Mouse (Mus musculus): Measurements from ENCODE around the gene Acss1. TPM values are rescaled to one million over a fixed set of nuclear protein-coding genes. Genes with fewer than 3 reads are reported as not detected.

The Acss1 gene
- polyA plus RNA-seq, 1 experiment from 2014 or later = 28.7 TPM

DNA sequence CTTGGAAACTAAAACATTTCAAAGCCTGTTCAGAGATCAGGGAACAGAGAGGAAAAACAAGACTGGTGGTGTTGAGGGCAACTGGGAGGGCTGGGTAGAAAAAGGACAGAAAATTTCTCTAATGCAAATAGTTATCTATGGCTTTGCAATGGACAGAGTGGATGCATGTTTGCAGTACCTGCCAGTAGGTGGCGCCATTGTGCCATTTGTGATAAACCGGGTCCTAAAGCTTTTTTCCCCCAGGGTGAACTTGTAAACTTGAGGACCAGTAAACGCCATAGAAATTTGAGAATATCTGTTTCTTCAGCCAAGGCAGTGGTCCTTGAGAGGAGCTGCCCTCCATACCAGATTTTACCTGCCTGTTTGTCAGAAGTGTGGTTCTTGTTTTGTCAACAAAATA lies 10.1 kb upstream of the Acss1 start:
- DNase-seq (peak; percentile 51), ATAC-seq (ENCODE audit: low read depth) (no peak)
- Histone ChIP-seq H3K4me3 (replicated peaks) (no peak overlapping the region), H3K4me2 (no peak overlapping the region), H3K9ac (no peak overlapping the region), H3K27me3 (peaks cover 3% of the 10 kb centered on the region; the same call in 1 of the 2 replicates), H3K27ac (no peak overlapping the region), H3K36me3 (no peaks in the 10 kb centered on the region), H3K4me1 (replicated peaks) (peaks cover 17% of the 10 kb centered on the region), H3K9me3 (replicated peaks) (no peaks in the 10 kb centered on the region)
- under 1% methylated on average over 3 of the region's 3 CpGs for WGBS (ENCODE audit: insufficient replicate concordance)

GRCm38 (mm10) chr2:150675525-150675924 lies 7.2 kb upstream of the Acss1 start:
- H3K9ac ChIP-seq = no peak overlapping the region
- DNase-seq (no peak), ATAC-seq (ENCODE audit: low read depth) (no peak)
- H3K36me3 ChIP-seq = no peaks in the 10 kb centered on the region
- WGBS (ENCODE audit: insufficient replicate concordance) = 22% methylated on average over 1 of the region's 1 CpGs
- H3K4me3 ChIP-seq (replicated peaks) = no peak overlapping the region
- H3K27ac ChIP-seq = no peak overlapping the region
- no peaks in the 10 kb centered on the region for H3K9me3 ChIP-seq (replicated peaks)
- peaks cover 3% of the 10 kb centered on the region; the same call in 1 of the 2 replicates for H3K27me3 ChIP-seq
- peaks cover 28% of the 10 kb centered on the region for H3K4me1 ChIP-seq (replicated peaks)
- no peak overlapping the region for H3K4me2 ChIP-seq

DNA sequence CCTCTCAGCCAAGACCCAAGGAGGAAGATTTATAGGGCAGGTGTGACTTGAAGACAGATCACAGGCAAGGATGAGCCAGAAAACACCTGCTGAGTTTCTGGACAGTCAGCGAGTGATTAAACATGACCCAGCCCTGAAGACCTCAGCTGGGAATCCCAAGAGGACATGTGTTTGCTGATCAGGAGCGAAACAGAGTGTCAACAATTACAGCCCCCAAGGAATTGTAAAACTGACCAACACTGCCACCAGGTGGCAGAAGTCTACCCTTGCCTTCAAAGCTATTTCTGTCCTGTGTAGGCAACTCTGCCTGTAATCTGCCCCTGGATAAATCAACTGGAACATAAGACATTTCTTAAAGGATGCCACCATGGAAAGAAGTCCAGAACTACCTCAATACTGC lies 6.6 kb upstream of the Acss1 start:
- 7% methylated on average over 2 of the region's 2 CpGs for WGBS (ENCODE audit: insufficient replicate concordance)
- Histone ChIP-seq H3K4me3 (replicated peaks) (no peak overlapping the region), H3K4me2 (no peak overlapping the region), H3K27me3 (peaks cover 3% of the 10 kb centered on the region; the same call in 1 of the 2 replicates), H3K36me3 (no peaks in the 10 kb centered on the region), H3K9me3 (replicated peaks) (no peaks in the 10 kb centered on the region), H3K27ac (no peak overlapping the region), H3K9ac (0 out of 2 replicates have a peak overlapping the region, but pooled peaks have one; percentile 5), H3K4me1 (replicated peaks) (peaks cover 33% of the 10 kb centered on the region)
- ATAC-seq (ENCODE audit: low read depth) (peak; percentile 57), DNase-seq (peak; percentile 55)

GRCm38 (mm10) chr2:150673929-150674328 lies 5.6 kb upstream of the Acss1 start:
- ATAC-seq (ENCODE audit: low read depth) = peak; percentile 44
- no peak overlapping the region for H3K4me2 ChIP-seq

GRCm38 (mm10) chr2:150671609-150672290 lies 3.5 kb upstream of the Acss1 start:
- Histone ChIP-seq H3K36me3 (no peaks in the 10 kb centered on the region), H3K4me3 (replicated peaks) (no peak overlapping the region), H3K27me3 (no peaks in the 10 kb centered on the region), H3K9me3 (replicated peaks) (no peaks in the 10 kb centered on the region), H3K9ac (no peak overlapping the region), H3K4me2 (no peak overlapping the region), H3K27ac (0 out of 2 replicates have a peak overlapping the region, but pooled peaks have one; percentile 36), H3K4me1 (replicated peaks) (peaks cover 58% of the 10 kb centered on the region)
- DNase-seq = no peak
- ATAC-seq (ENCODE audit: low read depth) = no peak
- 59% methylated on average over 8 of the region's 8 CpGs for WGBS (ENCODE audit: insufficient replicate concordance)

More at GRCm38 (mm10) chr2:150673929-150674328, 5.6 kb upstream of the Acss1 start:
- Histone ChIP-seq H3K9me3 (replicated peaks) (no peaks in the 10 kb centered on the region), H3K4me1 (replicated peaks) (peaks cover 42% of the 10 kb centered on the region), H3K27ac (no peak overlapping the region; the same call in 1 of the 2 replicates), H3K4me3 (replicated peaks) (no peak overlapping the region), H3K27me3 (peaks cover 3% of the 10 kb centered on the region; the same call in 1 of the 2 replicates), H3K9ac (no peak overlapping the region), H3K36me3 (no peaks in the 10 kb centered on the region)
- 40% methylated on average over 11 of the region's 11 CpGs for WGBS (ENCODE audit: insufficient replicate concordance)
- no peak for DNase-seq

GRCm38 (mm10) chr2:150670926-150671325 lies 2.6 kb upstream of the Acss1 start:
- peaks cover 65% of the 10 kb centered on the region for H3K4me1 ChIP-seq (replicated peaks)
- ATAC-seq (ENCODE audit: low read depth) = no peak
- no peaks in the 10 kb centered on the region for H3K9me3 ChIP-seq (replicated peaks)
- H3K27me3 ChIP-seq = no peaks in the 10 kb centered on the region
- no peak overlapping the region for H3K9ac ChIP-seq
- H3K4me3 ChIP-seq (replicated peaks) = no peak overlapping the region
- H3K36me3 ChIP-seq = no peaks in the 10 kb centered on the region
- H3K27ac ChIP-seq = no peak overlapping the region
- 85% methylated on average over 1 of the region's 1 CpGs for WGBS (ENCODE audit: insufficient replicate concordance)
- no peak overlapping the region for H3K4me2 ChIP-seq
- DNase-seq = no peak

DNA sequence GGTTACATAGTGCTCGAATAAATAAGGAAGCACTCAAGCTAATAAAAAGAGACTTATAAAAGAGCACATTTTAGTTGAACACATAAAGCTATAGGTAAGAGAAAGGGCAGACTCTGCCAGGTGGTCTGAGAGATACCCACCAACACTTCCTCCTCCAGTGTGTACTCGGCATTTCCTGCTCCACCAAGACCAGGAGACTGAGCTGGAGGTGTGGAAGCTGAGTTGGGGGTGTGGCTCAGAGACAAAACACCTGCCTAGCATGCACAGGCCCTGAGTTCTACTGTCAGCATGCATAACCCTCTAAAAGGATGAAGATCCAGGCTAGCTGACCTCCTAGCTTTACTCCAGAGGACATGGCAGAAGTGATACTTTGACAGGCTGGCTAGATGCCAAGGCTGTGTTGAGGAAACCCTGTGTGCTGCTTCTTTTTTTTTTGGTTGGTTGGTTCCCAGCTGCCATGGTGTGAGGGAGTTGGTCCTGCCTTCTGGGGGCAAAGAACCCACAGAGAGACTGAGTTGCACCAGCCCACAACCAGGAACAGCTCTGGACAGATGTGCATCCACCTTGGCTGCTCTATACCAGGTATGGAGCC lies 1.2 kb upstream of the Acss1 start:
- peak overlapping the region; percentile 40; the same call in 1 of the 2 replicates for H3K27ac ChIP-seq
- no peaks in the 10 kb centered on the region for H3K9me3 ChIP-seq (replicated peaks)
- no peak overlapping the region for H3K4me2 ChIP-seq
- WGBS (ENCODE audit: insufficient replicate concordance) = 45% methylated on average over 2 of the region's 2 CpGs
- no peak overlapping the region for H3K4me3 ChIP-seq (replicated peaks)
- H3K27me3 ChIP-seq = no peaks in the 10 kb centered on the region
- DNase-seq (no peak), ATAC-seq (ENCODE audit: low read depth) (no peak)
- H3K9ac ChIP-seq = no peak overlapping the region
- no peaks in the 10 kb centered on the region for H3K36me3 ChIP-seq
- H3K4me1 ChIP-seq (replicated peaks) = peaks cover 75% of the 10 kb centered on the region

- peak overlapping the region; percentile 98 for H3K27ac ChIP-seq
- peak overlapping the region; percentile 97 for H3K4me2 ChIP-seq
- H3K9me3 ChIP-seq (replicated peaks) = no peaks in the 10 kb centered on the region
- peaks cover 76% of the 10 kb centered on the region for H3K4me1 ChIP-seq (replicated peaks)
- peak overlapping the region; percentile 85 for H3K4me3 ChIP-seq (replicated peaks)
- no peaks in the 10 kb centered on the region for H3K36me3 ChIP-seq
- 64% methylated on average over 5 of the region's 5 CpGs for WGBS (ENCODE audit: insufficient replicate concordance)
- ATAC-seq (ENCODE audit: low read depth) (no peak), DNase-seq (no peak)
- H3K9ac ChIP-seq = peak overlapping the region; percentile 90; the same call in 1 of the 2 replicates
- no peaks in the 10 kb centered on the region for H3K27me3 ChIP-seq
Observed at GRCm38 (mm10) chr2:150668956-150669355, 656 bp upstream of the Acss1 start.

- Histone ChIP-seq H3K4me3 (replicated peaks) (peak overlapping the region; percentile 85), H3K4me2 (peak overlapping the region; percentile 97), H3K9ac (peak overlapping the region; percentile 90), H3K4me1 (replicated peaks) (peaks cover 90% of the 10 kb centered on the region), H3K9me3 (replicated peaks) (no peaks in the 10 kb centered on the region), H3K27me3 (no peaks in the 10 kb centered on the region), H3K27ac (peak overlapping the region; percentile 98), H3K36me3 (peaks cover 5% of the 10 kb centered on the region)
- ATAC-seq (ENCODE audit: low read depth) (peak; percentile 51), DNase-seq (peak; percentile 62)
- WGBS (ENCODE audit: insufficient replicate concordance) = under 1% methylated on average over 17 of the region's 17 CpGs
Observed at GRCm38 (mm10) chr2:150667065-150667819, 1.1 kb downstream of the Acss1 start.

DNA sequence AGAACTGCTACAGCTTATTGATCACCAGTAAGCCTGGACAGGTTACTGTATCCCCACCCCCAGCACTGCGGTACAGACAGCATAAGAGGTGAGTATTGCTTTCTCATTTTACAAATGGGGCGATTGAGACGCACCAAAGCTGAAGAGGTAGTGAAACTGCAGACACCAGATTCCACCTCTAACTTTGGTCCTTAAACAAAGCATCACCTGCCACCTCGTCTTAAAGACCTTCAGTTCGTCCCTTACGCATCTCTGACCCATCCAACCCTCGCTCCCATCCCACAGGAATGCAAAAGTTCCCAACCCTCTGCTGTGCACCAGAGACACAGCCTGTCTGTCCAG lies 1.6 kb downstream of the Acss1 start:
- H3K36me3 ChIP-seq = peaks cover 8% of the 10 kb centered on the region
- no peak for ATAC-seq (ENCODE audit: low read depth)
- H3K4me1 ChIP-seq (replicated peaks) = peaks cover 91% of the 10 kb centered on the region
- DNase-seq = no peak
- H3K27me3 ChIP-seq = no peaks in the 10 kb centered on the region
- H3K9me3 ChIP-seq (replicated peaks) = no peaks in the 10 kb centered on the region
- peak overlapping the region; percentile 98 for H3K27ac ChIP-seq
- H3K4me2 ChIP-seq = peak overlapping the region; percentile 97
- WGBS (ENCODE audit: insufficient replicate concordance) = 23% methylated on average over 7 of the region's 7 CpGs
- H3K4me3 ChIP-seq (replicated peaks) = peak overlapping the region; percentile 85
- H3K9ac ChIP-seq = peak overlapping the region; percentile 90

Data from liver, embryonic 13.5 days (tissue).